ENCODE assay signal across 8 mouse cellular contexts in genomic region chr10:58651270-58652042, GRCm38 (mm10). TPM values are rescaled to one million over a fixed set of nuclear protein-coding genes. Genes with fewer than 3 reads are reported as not detected.
A peak's percentile ranks its signal among the peaks of the same experiment; 100 is the strongest.
DNase-seq lines count a peak whose midpoint lies in the region; ATAC-seq lines count a peak whose summit lies in the region.

No protein-coding gene starts in this region.

- no peaks in the 10 kb centered on the region for H3K9me3 ChIP-seq in heart, embryonic 10.5 days
- peaks cover 4% of the 10 kb centered on the region; the same call in 1 of the 2 replicates for H3K9me3 ChIP-seq in limb, embryonic 13.5 days
- no peaks in the 10 kb centered on the region for H3K9me3 ChIP-seq in stomach, embryonic 15.5 days

- H3K36me3 ChIP-seq in heart, embryonic 10.5 days = no peaks in the 10 kb centered on the region
- no peaks in the 10 kb centered on the region for H3K36me3 ChIP-seq in limb, embryonic 13.5 days
- no peaks in the 10 kb centered on the region for H3K36me3 ChIP-seq in stomach, embryonic 15.5 days

- H3K27ac ChIP-seq in heart, embryonic 10.5 days = peak overlapping the region; percentile 36; the same call in 1 of the 2 replicates
- no peak overlapping the region for H3K27ac ChIP-seq in limb, embryonic 13.5 days
- H3K27ac ChIP-seq in stomach, embryonic 15.5 days = peak overlapping the region; percentile 67

- DNase-seq in heart, embryonic 10.5 days (ENCODE audit: low spot score) = peak; percentile 81
- no peak for DNase-seq in heart, postnatal 4 days
- DNase-seq in urinary bladder, adult 18-20 months (ENCODE audit: low spot score in 2 of 2) = peak; percentile 29 to 53
- no peak for DNase-seq in urinary bladder, postnatal 4 days (ENCODE audit: low spot score in 2 of 2)
- no peak for DNase-seq in cerebellum, adult 9-10 months

- 1% methylated on average over 22 of the region's 22 CpGs for WGBS in heart, embryonic 10.5 days
- WGBS in limb, embryonic 13.5 days = 3% methylated on average over 22 of the region's 22 CpGs
- WGBS in stomach, embryonic 15.5 days = 8% methylated on average over 22 of the region's 22 CpGs

- peaks cover 24% of the 10 kb centered on the region for H3K4me1 ChIP-seq in heart, embryonic 10.5 days
- peaks cover 24% of the 10 kb centered on the region for H3K4me1 ChIP-seq in limb, embryonic 13.5 days
- H3K4me1 ChIP-seq in stomach, embryonic 15.5 days = peaks cover 7% of the 10 kb centered on the region; the same call in 1 of the 2 replicates

- no peaks in the 10 kb centered on the region for H3K27me3 ChIP-seq in heart, embryonic 10.5 days (ENCODE audit: insufficient read depth, poor library complexity, severe bottlenecking)
- no peaks in the 10 kb centered on the region for H3K27me3 ChIP-seq in limb, embryonic 13.5 days
- H3K27me3 ChIP-seq in stomach, embryonic 15.5 days (replicated peaks) = no peaks in the 10 kb centered on the region

- peak overlapping the region; percentile 49 for H3K4me3 ChIP-seq in heart, embryonic 10.5 days
- peak overlapping the region; percentile 14 for H3K4me3 ChIP-seq in limb, embryonic 13.5 days
- H3K4me3 ChIP-seq in stomach, embryonic 15.5 days (replicated peaks) = no peak overlapping the region

- no peak for ATAC-seq in limb, embryonic 13.5 days (ENCODE audit: low FRiP score, low read depth)
- ATAC-seq in stomach, embryonic 15.5 days (ENCODE audit: insufficient read depth, low FRiP score, low read depth) = no peak
- ATAC-seq in inflammation-experienced regulatory T-cells, adult 6 months = no peak

- H3K4me2 ChIP-seq in limb, embryonic 13.5 days (replicated peaks) = peak overlapping the region; percentile 51
- H3K4me2 ChIP-seq in stomach, embryonic 15.5 days = peak overlapping the region; percentile 39

- H3K9ac ChIP-seq in limb, embryonic 13.5 days = no peak overlapping the region
- H3K9ac ChIP-seq in stomach, embryonic 15.5 days = no peak overlapping the region

RNA-seq across cellular contexts. Expression of gene Edar, which starts 24.0 kb away (rescaled TPM):
- polyA plus RNA-seq in heart, embryonic 10.5 days (2016; fragmentation: Nextera tagmentation; extraction: Ambion mirVana) = 0.09 TPM in 1 of 2 replicates, not detected in the other
- under 1 TPM; 0.41 to 0.43 TPM for total RNA-seq in heart, postnatal 4 days (2021)
- polyA plus RNA-seq in limb, embryonic 13.5 days (2015; fragmentation: Nextera tagmentation; extraction: Ambion mirVana) = 1.4 and 1.7 TPM in 2 replicates
- 2.1 and 2.3 TPM in 2 replicates for polyA plus RNA-seq in stomach, embryonic 15.5 days (2015; fragmentation: Nextera tagmentation; extraction: Ambion mirVana)
- polyA plus RNA-seq in inflammation-experienced regulatory T-cells, adult 6 months (2017; shearing (Covaris generic)) = not detected

Comparison
In these comparisons a context has a peak if more than half of its experiments do, and no peak if none do; other contexts are left out.
1. DNase-seq: peak in heart, embryonic 10.5 days (single experiment) and urinary bladder, adult 18-20 months (2 of 2); none in heart, postnatal 4 days (single experiment), urinary bladder, postnatal 4 days (0 of 2) and cerebellum, adult 9-10 months (single experiment).